Mouse (Mus musculus): Measurements from ENCODE around the gene Cttnbp2nl. TPM values are rescaled to one million over a fixed set of nuclear protein-coding genes. Genes with fewer than 3 reads are reported as not detected.
A peak's percentile ranks its signal among the peaks of the same experiment; 100 is the strongest.

The Cttnbp2nl gene
- polyA plus RNA-seq, 1 experiment: 2.2 TPM

GRCm38 (mm10) chr3:104991703-104992102 lies 61.2 kb downstream of the Cttnbp2nl start:
- H3K4me1 ChIP-seq: peaks cover 10% of the 10 kb centered on the region

GRCm38 (mm10) chr3:104987884-104988283 lies 65.1 kb downstream of the Cttnbp2nl start:
- Histone ChIP-seq H3K9me3 (no peaks in the 10 kb centered on the region), H3K4me3 (replicated peaks) (no peak overlapping the region), H3K27me3 (replicated peaks) (peaks cover 21% of the 10 kb centered on the region), H3K36me3 (replicated peaks; ENCODE audit: low read length) (no peaks in the 10 kb centered on the region), H3K4me1 (peaks cover 7% of the 10 kb centered on the region)
- TF ChIP-seq FLI1 (IDR thresholded peaks at IDR 0.05; ENCODE audit: low read length) (no peak), GATA1 (IDR thresholded peaks at IDR 0.05; ENCODE audit: borderline replicate concordance, low read length) (no peak)

More at GRCm38 (mm10) chr3:104991703-104992102, 61.2 kb downstream of the Cttnbp2nl start:
- H3K27me3 ChIP-seq (replicated peaks): peaks cover 36% of the 10 kb centered on the region
- no peaks in the 10 kb centered on the region for H3K36me3 ChIP-seq (replicated peaks; ENCODE audit: low read length)
- H3K4me3 ChIP-seq (replicated peaks): no peak overlapping the region
- no peaks in the 10 kb centered on the region for H3K9me3 ChIP-seq
- TF ChIP-seq GATA1 (IDR thresholded peaks at IDR 0.05; ENCODE audit: borderline replicate concordance, low read length): no peak
- TF ChIP-seq FLI1 (IDR thresholded peaks at IDR 0.05; ENCODE audit: low read length): no peak

GRCm38 (mm10) chr3:104979735-104980134 lies 73.2 kb downstream of the Cttnbp2nl start:
- H3K4me3 ChIP-seq (replicated peaks): no peak overlapping the region

GRCm38 (mm10) chr3:104967548-104968300 lies 85.2 kb downstream of the Cttnbp2nl start:
- peaks cover 10% of the 10 kb centered on the region for H3K9me3 ChIP-seq
- TF ChIP-seq FLI1 (IDR thresholded peaks at IDR 0.05; ENCODE audit: low read length) (no peak), GATA1 (IDR thresholded peaks at IDR 0.05; ENCODE audit: borderline replicate concordance, low read length) (no peak)
- H3K27me3 ChIP-seq (replicated peaks): peaks cover 53% of the 10 kb centered on the region
- H3K36me3 ChIP-seq (replicated peaks; ENCODE audit: low read length): no peaks in the 10 kb centered on the region
- H3K4me3 ChIP-seq (replicated peaks): peak overlapping the region; percentile 93
- H3K4me1 ChIP-seq: peaks cover 46% of the 10 kb centered on the region

More at GRCm38 (mm10) chr3:104979735-104980134, 73.2 kb downstream of the Cttnbp2nl start:
- peaks cover 2% of the 10 kb centered on the region for H3K27me3 ChIP-seq (replicated peaks)
- peaks cover 4% of the 10 kb centered on the region for H3K9me3 ChIP-seq
- H3K4me1 ChIP-seq: no peaks in the 10 kb centered on the region
- TF ChIP-seq FLI1 (IDR thresholded peaks at IDR 0.05; ENCODE audit: low read length) (no peak), GATA1 (IDR thresholded peaks at IDR 0.05; ENCODE audit: borderline replicate concordance, low read length) (no peak)
- no peaks in the 10 kb centered on the region for H3K36me3 ChIP-seq (replicated peaks; ENCODE audit: low read length)

DNA sequence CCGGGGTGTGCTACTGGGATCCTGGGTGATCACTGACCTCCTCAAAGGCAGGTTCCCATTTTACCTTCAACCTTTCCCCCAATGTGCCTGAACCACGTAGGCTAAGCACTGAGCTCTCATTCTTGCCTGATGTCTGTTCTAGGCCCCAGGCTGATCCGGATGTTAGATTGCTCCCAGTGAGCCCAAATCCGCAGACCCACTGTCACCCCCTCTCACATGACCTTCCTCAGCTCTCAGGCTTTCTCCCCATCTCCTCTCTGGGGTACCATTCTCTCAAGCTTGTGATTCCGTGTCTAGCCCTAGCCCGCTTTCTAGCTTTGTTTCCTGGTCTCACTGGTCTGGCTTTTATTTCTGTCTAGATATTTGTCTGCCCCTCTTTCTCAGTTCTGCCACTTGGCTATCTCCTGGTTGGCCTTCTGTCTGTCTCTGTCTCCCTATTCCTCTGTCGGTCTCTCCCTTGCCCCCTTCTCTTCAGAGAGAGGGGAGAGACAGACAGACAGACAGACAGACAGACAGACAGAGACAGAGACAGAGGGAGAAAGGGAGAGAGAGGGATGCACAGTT lies 86.9 kb downstream of the Cttnbp2nl start:
- no peak overlapping the region for H3K4me3 ChIP-seq (replicated peaks)
- peaks cover 69% of the 10 kb centered on the region for H3K27me3 ChIP-seq (replicated peaks)
- no peak for TF ChIP-seq FLI1 (IDR thresholded peaks at IDR 0.05; ENCODE audit: low read length)
- peaks cover 9% of the 10 kb centered on the region for H3K9me3 ChIP-seq
- H3K4me1 ChIP-seq: peaks cover 63% of the 10 kb centered on the region
- no peaks in the 10 kb centered on the region for H3K36me3 ChIP-seq (replicated peaks; ENCODE audit: low read length)

DNA sequence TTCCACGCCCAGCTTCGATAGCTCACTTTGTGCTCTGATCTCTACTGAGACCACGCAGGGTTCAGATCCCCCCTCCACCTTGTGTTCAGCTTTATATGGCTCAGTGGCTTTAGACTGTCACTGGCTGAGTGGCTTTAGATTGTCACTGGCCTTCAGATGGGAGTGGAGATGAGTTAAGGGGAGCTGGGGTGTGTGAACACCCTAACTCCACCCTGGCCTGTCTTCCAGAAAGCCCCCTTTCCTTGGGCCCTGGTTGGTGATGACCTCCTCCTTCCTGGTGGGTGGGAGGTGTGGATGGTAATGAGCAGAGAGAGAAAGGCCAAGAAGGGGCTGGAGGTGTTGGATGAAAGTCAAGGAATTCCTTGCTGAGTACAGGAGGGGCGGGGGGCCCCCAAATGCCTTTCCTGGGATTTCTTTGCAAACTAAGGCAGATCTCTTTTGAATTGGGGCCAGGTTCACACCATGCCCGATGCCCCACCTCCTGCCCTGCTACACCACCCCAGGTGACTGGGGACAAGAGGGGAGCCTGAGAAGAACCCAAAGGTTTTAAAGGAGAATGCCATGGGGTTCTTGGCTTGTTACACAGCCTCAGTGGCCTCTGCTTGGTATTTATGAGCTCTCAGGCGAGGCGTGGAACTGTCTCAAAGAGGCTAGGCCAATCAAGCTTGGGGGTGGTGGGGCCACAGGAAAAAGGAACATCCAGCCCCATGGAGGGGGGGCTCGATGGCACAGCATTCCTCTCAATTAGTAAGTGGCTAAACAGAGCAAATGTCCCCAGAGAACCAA lies 87.7 kb downstream of the Cttnbp2nl start:
- no peak for TF ChIP-seq FLI1 (IDR thresholded peaks at IDR 0.05; ENCODE audit: low read length)
- no peak for TF ChIP-seq GATA1 (IDR thresholded peaks at IDR 0.05; ENCODE audit: borderline replicate concordance, low read length)
- no peak overlapping the region for H3K4me3 ChIP-seq (replicated peaks)
- H3K9me3 ChIP-seq: peaks cover 2% of the 10 kb centered on the region; the same call in 1 of the 2 replicates
- H3K4me1 ChIP-seq: peaks cover 71% of the 10 kb centered on the region
- H3K27me3 ChIP-seq (replicated peaks): peaks cover 74% of the 10 kb centered on the region
- H3K36me3 ChIP-seq (replicated peaks; ENCODE audit: low read length): no peaks in the 10 kb centered on the region

- peak overlapping the region; percentile 88 for H3K4me3 ChIP-seq (replicated peaks)
- TF ChIP-seq GATA1 (IDR thresholded peaks at IDR 0.05; ENCODE audit: borderline replicate concordance, low read length) (no peak), FLI1 (IDR thresholded peaks at IDR 0.05; ENCODE audit: low read length) (no peak)
- peaks cover 89% of the 10 kb centered on the region for H3K27me3 ChIP-seq (replicated peaks)
- no peaks in the 10 kb centered on the region for H3K36me3 ChIP-seq (replicated peaks; ENCODE audit: low read length)
- H3K9me3 ChIP-seq: no peaks in the 10 kb centered on the region
- peaks cover 71% of the 10 kb centered on the region for H3K4me1 ChIP-seq
Observed at GRCm38 (mm10) chr3:104963331-104964276, 89.3 kb downstream of the Cttnbp2nl start.

GRCm38 (mm10) chr3:104962866-104963265 lies 90.1 kb downstream of the Cttnbp2nl start:
- H3K4me1 ChIP-seq: peaks cover 64% of the 10 kb centered on the region
- H3K4me3 ChIP-seq (replicated peaks): peak overlapping the region; percentile 72
- TF ChIP-seq FLI1 (IDR thresholded peaks at IDR 0.05; ENCODE audit: low read length) (no peak), GATA1 (IDR thresholded peaks at IDR 0.05; ENCODE audit: borderline replicate concordance, low read length) (no peak)
- H3K27me3 ChIP-seq (replicated peaks): peaks cover 93% of the 10 kb centered on the region
- no peaks in the 10 kb centered on the region for H3K9me3 ChIP-seq
- H3K36me3 ChIP-seq (replicated peaks; ENCODE audit: low read length): no peaks in the 10 kb centered on the region

DNA sequence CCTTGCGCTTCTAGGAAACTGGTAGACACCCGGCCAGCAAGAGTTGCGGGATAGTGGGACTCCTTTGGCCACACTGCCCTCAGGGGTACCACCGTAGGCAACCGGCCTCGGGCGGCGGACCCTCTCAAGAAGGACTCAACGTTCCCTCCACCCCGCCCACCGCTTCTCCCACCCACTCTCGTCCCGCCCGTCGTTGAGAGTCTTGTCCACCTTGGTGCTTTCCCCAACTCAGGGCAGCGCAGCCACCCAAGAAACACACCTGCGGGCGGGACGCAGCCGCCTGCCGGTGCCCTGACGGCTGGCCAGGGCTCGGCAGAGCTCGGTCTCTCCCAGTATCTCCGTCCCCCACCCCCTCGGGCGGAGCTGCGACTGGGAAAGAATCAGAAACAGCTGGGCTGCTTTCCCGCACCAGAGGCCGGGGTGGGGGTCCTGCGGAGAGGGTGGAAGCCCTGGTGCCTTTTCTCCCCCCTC lies 90.8 kb downstream of the Cttnbp2nl start:
- peak overlapping the region; percentile 92 for H3K4me3 ChIP-seq (replicated peaks)
- peaks cover 87% of the 10 kb centered on the region for H3K27me3 ChIP-seq (replicated peaks)
- H3K4me1 ChIP-seq: peaks cover 57% of the 10 kb centered on the region
- no peaks in the 10 kb centered on the region for H3K9me3 ChIP-seq
- H3K36me3 ChIP-seq (replicated peaks; ENCODE audit: low read length): no peaks in the 10 kb centered on the region
- no peak for TF ChIP-seq GATA1 (IDR thresholded peaks at IDR 0.05; ENCODE audit: borderline replicate concordance, low read length)
- TF ChIP-seq FLI1 (IDR thresholded peaks at IDR 0.05; ENCODE audit: low read length): no peak
